Mouse (Mus musculus): ENCODE results near the gene Srarp. TPM values are rescaled to one million over a fixed set of nuclear protein-coding genes. Genes with fewer than 3 reads are reported as not detected.
A peak's percentile ranks its signal among the peaks of the same experiment; 100 is the strongest.

Gene Srarp
- total RNA-seq, 2 experiments from 2014 or later, result 3.8 to 4.2 TPM

GRCm38 (mm10) chr4:141420886-141421285 lies 15.0 kb downstream of the Srarp start:
- no peak overlapping the region for H3K27ac ChIP-seq
- intact Hi-C loops (cut with DNase I), result no loop called here
- no peak overlapping the region for H3K4me3 ChIP-seq
- no peak for DNase-seq (ENCODE audit: extremely low spot score in 1 of 2, low spot score in 2 of 2)
- no peak for TF ChIP-seq CTCF (IDR thresholded peaks at IDR 0.05)

GRCm38 (mm10) chr4:141420192-141420829 lies 15.6 kb downstream of the Srarp start, which contains the start of gene Hspb7:
Gene Hspb7, plus strand, starts transcription at chr4:141420779.
- intact Hi-C loops (cut with DNase I), result no loop called here
- H3K27ac ChIP-seq, result no peak within 1 kb of the TSS
- TF ChIP-seq CTCF (IDR thresholded peaks at IDR 0.05), result no peak
- no peak within 1 kb of the TSS for H3K4me3 ChIP-seq
- no peak for DNase-seq (ENCODE audit: extremely low spot score in 1 of 2, low spot score in 2 of 2)

- no peak for TF ChIP-seq CTCF (IDR thresholded peaks at IDR 0.05)
- no peak overlapping the region for H3K4me3 ChIP-seq
- intact Hi-C loops (cut with DNase I), result no loop called here
- no peak overlapping the region for H3K27ac ChIP-seq
- DNase-seq (ENCODE audit: extremely low spot score in 1 of 2, low spot score in 2 of 2), result peak in 1 of 2 experiments; percentile 46
These were observed 16.3 kb downstream of the Srarp start for GRCm38 (mm10) chr4:141419398-141420191.

DNA sequence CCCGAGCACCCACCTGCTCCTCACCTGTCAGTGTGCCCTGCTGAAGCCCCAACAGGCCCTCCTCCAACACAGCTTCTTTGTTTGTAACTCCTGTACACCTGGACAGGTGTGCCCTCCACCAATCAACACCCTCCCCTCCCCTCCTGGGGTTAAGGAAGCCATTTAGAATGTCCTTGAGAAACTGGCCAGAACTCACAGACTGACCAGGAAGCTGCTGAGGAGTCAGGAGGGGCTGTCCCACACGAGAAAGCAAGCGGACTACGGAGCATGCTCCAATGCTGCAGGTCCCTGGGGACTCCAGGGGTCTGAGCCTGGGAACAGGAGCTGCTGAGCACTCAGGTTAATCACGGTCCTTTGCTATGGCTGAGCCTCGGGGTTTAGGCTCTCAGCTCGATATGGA lies 20.0 kb downstream of the Srarp start, which contains the start of gene Clcnkb:
Clcnkb (minus strand) TSS at position 91 of the 400 bp plus-strand sequence.
- no peak for TF ChIP-seq CTCF (IDR thresholded peaks at IDR 0.05)
- no peak within 1 kb of the TSS for H3K27ac ChIP-seq
- H3K4me3 ChIP-seq, result no peak within 1 kb of the TSS
- no peak for DNase-seq (ENCODE audit: extremely low spot score in 1 of 2, low spot score in 2 of 2)
- intact Hi-C loops (cut with DNase I), result no loop called here

GRCm38 (mm10) chr4:141411430-141411992 lies 24.4 kb downstream of the Srarp start:
- peak; percentile 22 for TF ChIP-seq CTCF (IDR thresholded peaks at IDR 0.05)
- intact Hi-C loops (cut with DNase I), result no loop called here
- no peak for DNase-seq (ENCODE audit: extremely low spot score in 1 of 2, low spot score in 2 of 2)
- H3K27ac ChIP-seq, result no peak overlapping the region
- no peak overlapping the region for H3K4me3 ChIP-seq

- DNase-seq (ENCODE audit: extremely low spot score in 1 of 2, low spot score in 2 of 2), result no peak
- no peak for TF ChIP-seq CTCF (IDR thresholded peaks at IDR 0.05)
- H3K27ac ChIP-seq, result no peak overlapping the region
- intact Hi-C loops (cut with DNase I), result no loop called here
- no peak overlapping the region for H3K4me3 ChIP-seq
These were observed 27.3 kb downstream of the Srarp start for GRCm38 (mm10) chr4:141408577-141408976.

DNA sequence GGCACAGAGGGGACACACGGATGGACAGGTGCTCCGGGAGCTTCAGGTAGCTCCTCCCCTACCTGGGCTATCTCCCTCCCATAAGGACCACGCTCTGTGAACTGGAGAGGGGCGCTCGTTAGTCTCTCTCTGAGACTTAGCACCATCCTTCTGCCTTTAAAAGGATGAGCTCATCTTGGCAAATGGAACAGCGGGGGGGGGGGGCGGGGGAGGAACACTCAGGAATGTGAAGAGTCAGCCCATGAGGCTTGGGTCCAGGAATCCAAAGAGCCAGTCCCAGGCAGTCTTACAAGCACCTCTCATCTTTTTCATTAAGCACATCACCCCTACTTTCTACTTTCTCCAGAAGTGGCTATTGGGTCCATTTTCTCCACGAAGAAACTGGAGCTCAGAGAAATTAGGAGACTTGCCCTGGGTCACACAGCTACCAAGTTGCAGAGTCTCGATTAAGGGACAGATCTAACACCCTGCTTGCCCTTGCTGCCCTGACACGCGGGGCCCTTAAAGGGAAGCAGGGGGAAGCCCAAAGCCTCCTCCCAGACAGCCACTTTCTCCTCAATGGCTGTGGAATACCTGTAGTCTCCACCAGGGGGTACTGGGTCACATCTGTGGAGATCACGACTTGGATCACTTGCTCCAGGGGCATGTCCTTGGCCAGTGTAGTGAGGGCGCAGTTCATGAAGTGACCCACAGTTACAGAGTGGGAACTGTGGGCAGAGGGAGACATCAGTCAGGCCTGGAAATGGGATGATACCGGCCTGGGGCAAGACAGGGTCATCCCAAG lies 29.2 kb downstream of the Srarp start:
- peak; percentile 68 for TF ChIP-seq CTCF (IDR thresholded peaks at IDR 0.05)
- no peak for DNase-seq (ENCODE audit: extremely low spot score in 1 of 2, low spot score in 2 of 2)
- intact Hi-C loops (cut with DNase I), result loop anchor here (2.0 kb wide), 1 partner anchor 154 kb away; no protein-coding TSS in a partner anchor

GRCm38 (mm10) chr4:141405314-141405622 lies 30.6 kb downstream of the Srarp start:
- H3K4me3 ChIP-seq, result no peak overlapping the region
- intact Hi-C loops (cut with DNase I), result loop anchor here (1.0 kb wide), 1 partner anchor 22 kb away; no protein-coding TSS in a partner anchor
- no peak overlapping the region for H3K27ac ChIP-seq
- no peak for TF ChIP-seq CTCF (IDR thresholded peaks at IDR 0.05)
- no peak for DNase-seq (ENCODE audit: extremely low spot score in 1 of 2, low spot score in 2 of 2)

More for the DNA sequence above, 29.2 kb downstream of the Srarp start:
- no peak overlapping the region for H3K4me3 ChIP-seq
- H3K27ac ChIP-seq, result no peak overlapping the region

DNA sequence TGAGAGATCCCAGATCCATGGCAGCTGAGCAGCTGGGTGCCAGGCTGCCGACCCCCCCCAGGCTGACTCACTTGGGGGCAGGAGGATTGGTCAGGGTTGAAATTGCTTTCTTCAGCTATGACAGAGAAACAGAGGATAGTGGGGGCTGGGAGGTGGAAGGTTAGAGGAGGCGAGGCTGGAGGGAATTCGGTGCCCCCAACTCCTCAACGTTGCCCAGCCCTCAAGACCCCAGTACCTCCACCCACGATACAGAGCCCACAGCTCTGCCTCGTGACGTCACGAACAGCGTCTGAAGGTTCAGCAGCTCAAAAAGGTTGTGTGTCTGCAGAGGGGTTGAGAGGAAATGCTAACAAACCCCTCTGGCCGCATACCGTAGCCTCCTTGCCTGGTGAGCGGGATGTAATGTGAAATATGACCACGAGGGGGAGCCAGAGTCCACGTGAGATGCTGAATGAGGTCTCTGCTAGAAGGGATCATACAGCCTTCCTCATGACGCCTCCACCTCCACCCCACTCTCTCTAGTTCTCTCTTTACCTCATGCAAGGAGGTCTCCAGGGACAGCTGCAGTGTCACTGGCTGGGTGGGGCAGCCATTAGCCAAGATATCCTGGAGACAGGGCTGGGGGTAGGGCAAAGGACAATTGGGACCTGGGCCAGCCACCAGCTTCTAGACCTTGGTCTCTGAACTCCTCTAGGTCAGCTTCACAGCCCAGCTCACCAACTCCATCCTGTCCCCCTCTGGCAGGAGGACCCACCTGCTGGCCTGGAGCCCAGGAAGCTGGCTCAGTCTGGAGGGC lies 31.2 kb downstream of the Srarp start:
- H3K27ac ChIP-seq, result no peak overlapping the region
- peak overlapping the region; percentile 35 for H3K4me3 ChIP-seq
- intact Hi-C loops (cut with DNase I), result loop anchor here (1.0 kb wide), 3 partner anchors 23 to 171 kb away; no protein-coding TSS in a partner anchor
- peak; percentile 86 to 92 for DNase-seq (ENCODE audit: extremely low spot score in 1 of 2, low spot score in 2 of 2)
- TF ChIP-seq CTCF (IDR thresholded peaks at IDR 0.05), result peak; percentile 98

DNA sequence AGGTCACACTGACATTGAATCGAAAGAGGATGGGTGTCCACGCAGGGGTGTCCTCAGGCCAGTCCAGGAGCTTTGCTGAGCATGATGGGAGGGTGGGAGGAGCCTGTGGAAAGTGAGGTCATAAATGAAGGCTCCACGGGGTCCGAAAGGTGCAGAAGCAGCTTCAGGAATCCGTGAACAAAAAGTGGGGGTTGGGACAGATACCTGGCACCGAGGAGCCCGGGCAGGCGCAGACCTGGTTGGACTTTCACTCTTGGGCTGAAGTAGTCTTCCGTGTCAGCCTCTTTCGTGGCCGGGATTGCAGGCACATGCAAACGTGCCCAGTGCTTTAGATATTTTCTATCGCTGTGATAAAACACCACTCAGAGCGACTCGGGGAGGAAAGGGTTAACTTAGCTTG lies 35.7 kb downstream of the Srarp start:
- no peak for DNase-seq (ENCODE audit: extremely low spot score in 1 of 2, low spot score in 2 of 2)
- TF ChIP-seq CTCF (IDR thresholded peaks at IDR 0.05), result no peak
- intact Hi-C loops (cut with DNase I), result no loop called here
- Histone ChIP-seq H3K27ac (no peak overlapping the region), H3K4me3 (no peak overlapping the region)

DNA sequence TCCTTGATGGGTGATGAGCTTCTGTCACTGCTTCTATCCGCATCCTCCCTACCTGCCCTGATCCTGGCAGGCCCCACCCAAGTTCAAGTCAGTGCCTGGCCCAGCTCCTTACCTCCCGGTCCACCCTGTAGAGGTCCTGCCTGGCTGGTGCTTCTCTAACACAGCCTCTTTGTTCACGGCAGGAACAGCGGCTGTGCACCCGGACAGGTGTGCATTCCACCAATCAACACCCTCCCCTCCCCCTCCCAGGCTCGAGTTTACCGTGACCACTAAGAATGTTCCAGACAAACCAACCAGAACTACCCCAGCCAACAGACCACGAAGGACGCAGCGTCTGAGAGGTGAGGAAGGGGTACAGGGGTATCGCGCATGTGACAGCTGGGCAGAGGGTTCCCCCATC lies 37.4 kb downstream of the Srarp start, which contains the start of gene Clcnka:
Clcnka (minus strand) TSS at position 180 of the 400 bp plus-strand sequence.
- H3K27ac ChIP-seq, result no peak within 1 kb of the TSS
- intact Hi-C loops (cut with DNase I), result no loop called here
- DNase-seq (ENCODE audit: extremely low spot score in 1 of 2, low spot score in 2 of 2), result no peak
- TF ChIP-seq CTCF (IDR thresholded peaks at IDR 0.05), result no peak
- H3K4me3 ChIP-seq, result no peak within 1 kb of the TSS

Measured in left cerebral cortex, adult 2 months (tissue).